Mouse (Mus musculus): ENCODE data around the gene Atr. TPM values are rescaled to one million over a fixed set of nuclear protein-coding genes. Genes with fewer than 3 reads are reported as not detected.
A peak's percentile ranks its signal among the peaks of the same experiment; 100 is the strongest.

Atr gene
- polyA plus RNA-seq, 1 experiment from 2014 or later: 15.2 TPM

GRCm38 (mm10) chr9:95834799-95835198 is 22.6 kb upstream of the Atr start:
- H3K36me3 ChIP-seq (ENCODE audit: control insufficient read depth, insufficient read depth, low read length): no peaks in the 10 kb centered on the region
- ATAC-seq (ENCODE audit: low read depth): no peak
- no peak overlapping the region for H3K9ac ChIP-seq (ENCODE audit: low read length)
- H3K9me3 ChIP-seq (ENCODE audit: control insufficient read depth, low read length): no peaks in the 10 kb centered on the region
- no peak overlapping the region for H3K4me3 ChIP-seq (ENCODE audit: low read length)
- WGBS: 46% methylated on average over 3 of the region's 3 CpGs
- H3K27me3 ChIP-seq (ENCODE audit: control insufficient read depth, insufficient read depth, low read depth, low read length): no peaks in the 10 kb centered on the region
- H3K27ac ChIP-seq (ENCODE audit: low read length): no peak overlapping the region
- no peak overlapping the region for H3K4me2 ChIP-seq (ENCODE audit: low read depth, low read length)
- 0 out of 2 replicates have a peak, but pooled peaks cover 2% of the 10 kb centered on the region for H3K4me1 ChIP-seq (replicated peaks; ENCODE audit: control insufficient read depth, insufficient read depth, low read length)

- Histone ChIP-seq H3K4me1 (replicated peaks; ENCODE audit: control insufficient read depth, insufficient read depth, low read length) (0 out of 2 replicates have a peak, but pooled peaks cover 2% of the 10 kb centered on the region), H3K9me3 (ENCODE audit: control insufficient read depth, low read length) (no peaks in the 10 kb centered on the region), H3K27ac (ENCODE audit: low read length) (no peak overlapping the region), H3K9ac (ENCODE audit: low read length) (no peak overlapping the region), H3K4me2 (ENCODE audit: low read depth, low read length) (no peak overlapping the region), H3K27me3 (ENCODE audit: control insufficient read depth, insufficient read depth, low read depth, low read length) (no peaks in the 10 kb centered on the region), H3K36me3 (ENCODE audit: control insufficient read depth, insufficient read depth, low read length) (no peaks in the 10 kb centered on the region), H3K4me3 (ENCODE audit: low read length) (no peak overlapping the region)
- ATAC-seq (ENCODE audit: low read depth): no peak
- 89% methylated on average over 10 of the region's 10 CpGs for WGBS
These were observed 21.7 kb upstream of the Atr start for GRCm38 (mm10) chr9:95835741-95836140.

GRCm38 (mm10) chr9:95839424-95839823 is 18.0 kb upstream of the Atr start:
- H3K4me2 ChIP-seq (ENCODE audit: low read depth, low read length): no peak overlapping the region
- peaks cover 2% of the 10 kb centered on the region; the same call in 1 of the 2 replicates for H3K4me1 ChIP-seq (replicated peaks; ENCODE audit: control insufficient read depth, insufficient read depth, low read length)
- no peak overlapping the region for H3K9ac ChIP-seq (ENCODE audit: low read length)
- H3K9me3 ChIP-seq (ENCODE audit: control insufficient read depth, low read length): no peaks in the 10 kb centered on the region
- WGBS: 78% methylated on average over 3 of the region's 3 CpGs
- H3K27ac ChIP-seq (ENCODE audit: low read length): no peak overlapping the region
- no peaks in the 10 kb centered on the region for H3K36me3 ChIP-seq (ENCODE audit: control insufficient read depth, insufficient read depth, low read length)
- peaks cover 6% of the 10 kb centered on the region; the same call in 1 of the 2 replicates for H3K27me3 ChIP-seq (ENCODE audit: control insufficient read depth, insufficient read depth, low read depth, low read length)
- ATAC-seq (ENCODE audit: low read depth): no peak
- H3K4me3 ChIP-seq (ENCODE audit: low read length): no peak overlapping the region

GRCm38 (mm10) chr9:95844825-95845460 is 12.5 kb upstream of the Atr start, which contains the start of gene Pls1:
TSS of gene Pls1 (minus strand) at chr9:95845311.
- peak; percentile 93 for ATAC-seq (ENCODE audit: low read depth)
- WGBS: 2% methylated on average over 42 of the region's 46 CpGs

GRCm38 (mm10) chr9:95845711-95846110 is 11.7 kb upstream of the Atr start:
- Histone ChIP-seq H3K9me3 (ENCODE audit: control insufficient read depth, low read length) (no peaks in the 10 kb centered on the region), H3K27ac (ENCODE audit: low read length) (no peak overlapping the region), H3K4me2 (ENCODE audit: low read depth, low read length) (no peak overlapping the region; the same call in 1 of the 2 replicates), H3K4me1 (replicated peaks; ENCODE audit: control insufficient read depth, insufficient read depth, low read length) (no peaks in the 10 kb centered on the region; the same call in 1 of the 2 replicates), H3K9ac (ENCODE audit: low read length) (no peak overlapping the region), H3K36me3 (ENCODE audit: control insufficient read depth, insufficient read depth, low read length) (no peaks in the 10 kb centered on the region), H3K4me3 (ENCODE audit: low read length) (no peak overlapping the region), H3K27me3 (ENCODE audit: control insufficient read depth, insufficient read depth, low read depth, low read length) (peaks cover 6% of the 10 kb centered on the region; the same call in 1 of the 2 replicates)
- 40% methylated on average over 4 of the region's 4 CpGs for WGBS
- peak; percentile 31; the same call in 1 of the 2 replicates for ATAC-seq (ENCODE audit: low read depth)

More at GRCm38 (mm10) chr9:95844825-95845460, 12.5 kb upstream of the Atr start, which contains the start of gene Pls1:
- no peaks in the 10 kb centered on the region for H3K36me3 ChIP-seq (ENCODE audit: control insufficient read depth, insufficient read depth, low read length)
- H3K4me3 ChIP-seq (ENCODE audit: low read length): peak within 1 kb of the TSS; percentile 64
- no peaks in the 10 kb centered on the region for H3K9me3 ChIP-seq (ENCODE audit: control insufficient read depth, low read length)
- peak within 1 kb of the TSS; percentile 66 for H3K9ac ChIP-seq (ENCODE audit: low read length)
- peak within 1 kb of the TSS; percentile 84 for H3K4me2 ChIP-seq (ENCODE audit: low read depth, low read length)
- no peaks in the 10 kb centered on the region; the same call in 1 of the 2 replicates for H3K4me1 ChIP-seq (replicated peaks; ENCODE audit: control insufficient read depth, insufficient read depth, low read length)
- peaks cover 6% of the 10 kb centered on the region; the same call in 1 of the 2 replicates for H3K27me3 ChIP-seq (ENCODE audit: control insufficient read depth, insufficient read depth, low read depth, low read length)
- no peak within 1 kb of the TSS; the same call in 1 of the 2 replicates for H3K27ac ChIP-seq (ENCODE audit: low read length)

GRCm38 (mm10) chr9:95851671-95852070 is 5.7 kb upstream of the Atr start:
- Histone ChIP-seq H3K4me1 (replicated peaks; ENCODE audit: control insufficient read depth, insufficient read depth, low read length) (no peaks in the 10 kb centered on the region), H3K9ac (ENCODE audit: low read length) (no peak overlapping the region), H3K9me3 (ENCODE audit: control insufficient read depth, low read length) (no peaks in the 10 kb centered on the region), H3K4me2 (ENCODE audit: low read depth, low read length) (no peak overlapping the region), H3K27ac (ENCODE audit: low read length) (no peak overlapping the region), H3K27me3 (ENCODE audit: control insufficient read depth, insufficient read depth, low read depth, low read length) (no peaks in the 10 kb centered on the region), H3K4me3 (ENCODE audit: low read length) (no peak overlapping the region), H3K36me3 (ENCODE audit: control insufficient read depth, insufficient read depth, low read length) (no peaks in the 10 kb centered on the region)
- 68% methylated on average over 11 of the region's 11 CpGs for WGBS
- no peak for ATAC-seq (ENCODE audit: low read depth)

GRCm38 (mm10) chr9:95852896-95853295 is 4.5 kb upstream of the Atr start:
- no peak overlapping the region for H3K9ac ChIP-seq (ENCODE audit: low read length)
- H3K4me3 ChIP-seq (ENCODE audit: low read length): no peak overlapping the region
- ATAC-seq (ENCODE audit: low read depth): no peak

GRCm38 (mm10) chr9:95854891-95855290 is 2.5 kb upstream of the Atr start:
- WGBS: 54% methylated on average over 2 of the region's 2 CpGs

More at GRCm38 (mm10) chr9:95852896-95853295, 4.5 kb upstream of the Atr start:
- Histone ChIP-seq H3K27ac (ENCODE audit: low read length) (no peak overlapping the region), H3K27me3 (ENCODE audit: control insufficient read depth, insufficient read depth, low read depth, low read length) (no peaks in the 10 kb centered on the region), H3K4me1 (replicated peaks; ENCODE audit: control insufficient read depth, insufficient read depth, low read length) (no peaks in the 10 kb centered on the region), H3K4me2 (ENCODE audit: low read depth, low read length) (no peak overlapping the region), H3K36me3 (ENCODE audit: control insufficient read depth, insufficient read depth, low read length) (no peaks in the 10 kb centered on the region), H3K9me3 (ENCODE audit: control insufficient read depth, low read length) (no peaks in the 10 kb centered on the region)
- WGBS: 26% methylated on average over 4 of the region's 4 CpGs

GRCm38 (mm10) chr9:95856004-95856403 is 1.4 kb upstream of the Atr start:
- WGBS: 79% methylated on average over 4 of the region's 4 CpGs
- H3K9ac ChIP-seq (ENCODE audit: low read length): no peak overlapping the region
- no peaks in the 10 kb centered on the region for H3K9me3 ChIP-seq (ENCODE audit: control insufficient read depth, low read length)
- H3K27ac ChIP-seq (ENCODE audit: low read length): no peak overlapping the region
- no peaks in the 10 kb centered on the region for H3K36me3 ChIP-seq (ENCODE audit: control insufficient read depth, insufficient read depth, low read length)
- no peak overlapping the region for H3K4me3 ChIP-seq (ENCODE audit: low read length)
- no peaks in the 10 kb centered on the region for H3K27me3 ChIP-seq (ENCODE audit: control insufficient read depth, insufficient read depth, low read depth, low read length)
- H3K4me2 ChIP-seq (ENCODE audit: low read depth, low read length): no peak overlapping the region
- no peaks in the 10 kb centered on the region for H3K4me1 ChIP-seq (replicated peaks; ENCODE audit: control insufficient read depth, insufficient read depth, low read length)
- no peak for ATAC-seq (ENCODE audit: low read depth)

More at GRCm38 (mm10) chr9:95854891-95855290, 2.5 kb upstream of the Atr start:
- Histone ChIP-seq H3K4me3 (ENCODE audit: low read length) (no peak overlapping the region), H3K36me3 (ENCODE audit: control insufficient read depth, insufficient read depth, low read length) (no peaks in the 10 kb centered on the region), H3K27ac (ENCODE audit: low read length) (no peak overlapping the region), H3K9ac (ENCODE audit: low read length) (no peak overlapping the region), H3K27me3 (ENCODE audit: control insufficient read depth, insufficient read depth, low read depth, low read length) (no peaks in the 10 kb centered on the region), H3K9me3 (ENCODE audit: control insufficient read depth, low read length) (no peaks in the 10 kb centered on the region), H3K4me2 (ENCODE audit: low read depth, low read length) (no peak overlapping the region), H3K4me1 (replicated peaks; ENCODE audit: control insufficient read depth, insufficient read depth, low read length) (no peaks in the 10 kb centered on the region)
- ATAC-seq (ENCODE audit: low read depth): no peak

All from lung, embryonic 16.5 days (tissue).